Mouse (Mus musculus) CH12.LX (cell line): ENCODE measurements at regions not wholly inside any gene's neighbourhood (a gene's known extent, or its start where the extent isn't known, plus 50 kb on each side); places are given as distances from the start of the nearest gene placed in this dataset.

Source experiments
- DNase-seq: peaks from one replicate; pipeline ENCODE4 v3.0.0-alpha.2; 2013; ENCODE audit errors: extremely low read depth
- H3K27ac ChIP-seq: 2 replicates; pipeline ENCODE4 v1.5.1; 2012; ENCODE audit warnings: low read depth, mild to moderate bottlenecking, control low read depth, moderate library complexity; ENCODE audit not compliant: insufficient read depth
- H3K27me3 ChIP-seq: replicated peaks from 2 replicates; pipeline ENCODE3; 2012; ENCODE audit warnings: inconsistent platforms
- H3K36me3 ChIP-seq, 2 experiments: replicated peaks in 1 of 2; 2 replicates each; pipeline versions ENCODE3 to v1.6.1; 2012; ENCODE audit warnings: inconsistent platforms in 1 of 2, low read length in 1 of 2, mild to moderate bottlenecking in 1 of 2, mixed read lengths in 1 of 2, moderate library complexity in 1 of 2; ENCODE audit not compliant: control insufficient read depth in 1 of 2, insufficient read depth in 1 of 2
- H3K4me1 ChIP-seq, 2 experiments: 2 replicates each; pipeline ENCODE4 v1.6.1; 2012; ENCODE audit warnings: inconsistent platforms in 1 of 2, moderate library complexity in 1 of 2; ENCODE audit not compliant: insufficient read depth in 2 of 2, control insufficient read depth in 1 of 2
- H3K4me2 ChIP-seq: 2 replicates; pipeline ENCODE4 v1.6.1; 2012; ENCODE audit warnings: low read depth, mild to moderate bottlenecking, control low read depth; ENCODE audit not compliant: poor library complexity, insufficient read depth, severe bottlenecking
- H3K4me3 ChIP-seq, 3 experiments: fragments of 150-350 bp in 1 of 3; sonication (generic) in 1 of 3; replicated peaks in 1 of 3; 2 replicates each; pipeline versions ENCODE3 to v1.5.1; 2011 to 2012; ENCODE audit warnings: low read depth in 2 of 3, low read length in 2 of 3, mild to moderate bottlenecking in 2 of 3, moderate library complexity in 2 of 3, control low read depth in 1 of 3, improper control_type of control experiment in 1 of 3, inconsistent platforms in 1 of 3, mixed read lengths in 1 of 3; ENCODE audit not compliant: poor library complexity in 1 of 3
- H3K79me2 ChIP-seq: replicated peaks from 2 replicates; pipeline ENCODE4 v1.6.1; 2012; ENCODE audit warnings: mild to moderate bottlenecking, moderate library complexity; ENCODE audit not compliant: control insufficient read depth, poor library complexity, insufficient read depth, severe bottlenecking; ENCODE audit errors: extremely low read depth
- H3K9ac ChIP-seq: 2 replicates; pipeline ENCODE4 v1.6.1; 2012; ENCODE audit warnings: low read depth, mild to moderate bottlenecking, control low read depth, moderate library complexity; ENCODE audit not compliant: insufficient read depth
- H3K9me3 ChIP-seq: replicated peaks from 2 replicates; pipeline ENCODE3; 2012; ENCODE audit warnings: low read length, inconsistent platforms, mixed read lengths
- BHLHE40 ChIP-seq: IDR thresholded peaks from 2 replicates; pipeline ENCODE4 v1.6.1; 2011; ENCODE audit warnings: mild to moderate bottlenecking, low read depth, low read length, improper control_type of control experiment
- CTCF ChIP-seq, 2 experiments: IDR thresholded peaks in 1 of 2; conservative IDR thresholded peaks in 1 of 2; 2 replicates each; pipeline ENCODE4 v1.5.1; 2011 to 2012; ENCODE audit warnings: low read depth in 2 of 2, low read length in 2 of 2, improper control_type of control experiment in 1 of 2, inconsistent platforms in 1 of 2, mild to moderate bottlenecking in 1 of 2, moderate library complexity in 1 of 2
- E2F4 ChIP-seq: IDR thresholded peaks from 2 replicates; pipeline ENCODE4 v1.6.1; 2011; ENCODE audit warnings: low read depth, low read length, improper control_type of control experiment; ENCODE audit not compliant: insufficient replicate concordance
- ETS1 ChIP-seq: conservative IDR thresholded peaks from 2 replicates; pipeline ENCODE4 v1.6.1; 2012; ENCODE audit warnings: low read depth, mild to moderate bottlenecking, inconsistent platforms, low read length, improper control_type of control experiment, moderate library complexity
- GABPA ChIP-seq: IDR thresholded peaks from 2 replicates; pipeline ENCODE4 v1.6.1; 2012; ENCODE audit warnings: low read depth, low read length, improper control_type of control experiment, inconsistent platforms; ENCODE audit not compliant: insufficient replicate concordance
- JUN ChIP-seq: IDR thresholded peaks from 2 replicates; pipeline ENCODE4 v1.6.1; 2011; ENCODE audit warnings: low read depth, mild to moderate bottlenecking, low read length, improper control_type of control experiment, moderate library complexity; ENCODE audit not compliant: insufficient read depth
- JUND ChIP-seq: conservative IDR thresholded peaks from 2 replicates; pipeline ENCODE4 v1.6.1; 2011; ENCODE audit warnings: low read depth, low read length, improper control_type of control experiment
- MAFK ChIP-seq: IDR thresholded peaks from 2 replicates; pipeline ENCODE4 v1.6.1; 2011; ENCODE audit warnings: low read length, improper control_type of control experiment; ENCODE audit not compliant: insufficient replicate concordance
- MAZ ChIP-seq: IDR thresholded peaks from 2 replicates; pipeline ENCODE4 v1.6.1; 2012; ENCODE audit warnings: low read depth, mild to moderate bottlenecking, inconsistent platforms, low read length, improper control_type of control experiment, moderate library complexity
- MEF2A ChIP-seq: IDR thresholded peaks from 2 replicates; pipeline ENCODE4 v1.6.1; 2014; ENCODE audit warnings: low read depth, mild to moderate bottlenecking, inconsistent platforms, low read length, improper control_type of control experiment, borderline replicate concordance
- MXI1 ChIP-seq: IDR thresholded peaks from 2 replicates; pipeline ENCODE4 v1.6.1; 2011; ENCODE audit warnings: mild to moderate bottlenecking, low read depth, low read length, improper control_type of control experiment
- MYC ChIP-seq: IDR thresholded peaks from 2 replicates; pipeline ENCODE4 v1.6.1; 2011; ENCODE audit warnings: low read depth, mild to moderate bottlenecking, improper control_type of control experiment, low read length
- NRF1 ChIP-seq: IDR thresholded peaks from 2 replicates; pipeline ENCODE4 v1.6.1; 2014; ENCODE audit warnings: low read depth, mild to moderate bottlenecking, inconsistent platforms, low read length, improper control_type of control experiment, moderate library complexity
- PAX5 ChIP-seq: IDR thresholded peaks from 2 replicates; pipeline ENCODE4 v1.6.1; 2012; ENCODE audit warnings: low read length, inconsistent platforms, mixed read lengths
- POLR2A ChIP-seq: IDR thresholded peaks from 2 replicates; pipeline ENCODE4 v1.6.1; 2011; ENCODE audit warnings: low read depth, mild to moderate bottlenecking, improper control_type of control experiment, low read length
- POLR2AphosphoS2 ChIP-seq: IDR thresholded peaks from 2 replicates; pipeline ENCODE4 v1.6.1; 2011; ENCODE audit warnings: low read depth, low read length, improper control_type of control experiment
- RAD21 ChIP-seq: IDR thresholded peaks from 2 replicates; pipeline ENCODE4 v1.6.1; 2011; ENCODE audit warnings: low read depth, mild to moderate bottlenecking, low read length, improper control_type of control experiment, moderate library complexity
- RCOR1 ChIP-seq: conservative IDR thresholded peaks from 2 replicates; pipeline ENCODE4 v1.6.1; 2012; ENCODE audit warnings: low read depth, mild to moderate bottlenecking, inconsistent platforms, low read length, improper control_type of control experiment
- SMC3 ChIP-seq: IDR thresholded peaks from 2 replicates; pipeline ENCODE4 v1.6.1; 2011; ENCODE audit warnings: low read depth, low read length, improper control_type of control experiment
- TBP ChIP-seq: conservative IDR thresholded peaks from 2 replicates; pipeline ENCODE4 v1.6.1; 2011; ENCODE audit warnings: low read depth, low read length, improper control_type of control experiment
- TCF12 ChIP-seq: IDR thresholded peaks from 2 replicates; pipeline ENCODE4 v1.6.1; 2014; ENCODE audit warnings: low read depth, mild to moderate bottlenecking, inconsistent platforms, low read length, improper control_type of control experiment
- UBTF ChIP-seq: IDR thresholded peaks from 2 replicates; pipeline ENCODE4 v1.6.1; 2012; ENCODE audit warnings: low read depth, mild to moderate bottlenecking, inconsistent platforms, low read length, improper control_type of control experiment, moderate library complexity
- USF1 ChIP-seq: IDR thresholded peaks from 2 replicates; pipeline ENCODE4 v1.6.1; 2014; ENCODE audit warnings: low read depth, mild to moderate bottlenecking, inconsistent platforms, low read length, improper control_type of control experiment
- USF2 ChIP-seq: conservative IDR thresholded peaks from 2 replicates; pipeline ENCODE4 v1.6.1; 2011; ENCODE audit warnings: low read depth, low read length, improper control_type of control experiment
- ZKSCAN1 ChIP-seq: IDR thresholded peaks from 2 replicates; pipeline ENCODE4 v1.6.1; 2012; ENCODE audit warnings: low read depth, inconsistent platforms, low read length, improper control_type of control experiment, borderline replicate concordance
- ZMIZ1 ChIP-seq: IDR thresholded peaks from 2 replicates; pipeline ENCODE4 v1.6.1; 2012; ENCODE audit warnings: low read depth, mild to moderate bottlenecking, inconsistent platforms, low read length, improper control_type of control experiment
- ZNF384 ChIP-seq: IDR thresholded peaks from 2 replicates; pipeline ENCODE4 v1.6.1; 2012; ENCODE audit warnings: low read depth, low read length, improper control_type of control experiment, inconsistent platforms
- dilution Hi-C: fragments of 300-500 bp; cut with MboI; formaldehyde crosslinking; loops from 2 replicates; pipeline ENCODE4 v1.14.3; 2020; ENCODE audit warnings: low sequenced_read_pairs; ENCODE audit not compliant: extremely low pct_unique_long_range_greater_than_20kb, extremely low pct_ligation_motif_present
- in situ Hi-C: fragments of 300-500 bp; cut with MboI; formaldehyde crosslinking; loops from 3 replicates; pipeline ENCODE4 v1.14.3; 2019; ENCODE audit warnings: low sequenced_read_pairs, low pct_ligation_motif_present, low pct_unique_long_range_greater_than_20kb, mixed read lengths

- no peak overlapping the region for H3K4me2 ChIP-seq
- no peak for DNase-seq
- no peaks in the 10 kb centered on the region for H3K9me3 ChIP-seq
- no peaks in the 10 kb centered on the region for H3K27me3 ChIP-seq
- no peaks in the 10 kb centered on the region for H3K79me2 ChIP-seq
- TF ChIP-seq TBP (no peak), MYC (no peak), MEF2A (no peak), ZNF384 (no peak), MAFK (no peak), PAX5 (no peak), TCF12 (no peak), GABPA (no peak), E2F4 (no peak), POLR2A (no peak), CTCF (conservative IDR thresholded peaks at IDR 0.05 in 1 of 2, IDR thresholded peaks at IDR 0.05 in 1 of 2; ENCODE audit: low read depth in 2 of 2, low read length in 2 of 2) (no peak), JUND (no peak), RCOR1 (no peak), ZKSCAN1 (no peak), MXI1 (no peak), SMC3 (no peak), JUN (no peak), UBTF (no peak), USF2 (no peak)
- H3K4me1 ChIP-seq = no peaks in the 10 kb centered on the region
- no peak overlapping the region for H3K27ac ChIP-seq
- dilution Hi-C loops (no loop called here), in situ Hi-C loops (no loop called here)
- H3K36me3 ChIP-seq = no peaks in the 10 kb centered on the region
- H3K4me3 ChIP-seq = no peak overlapping the region
- H3K9ac ChIP-seq = no peak overlapping the region
Measured at GRCm38 (mm10) chr2:50908762-50909161, 240.1 kb downstream of the Rnd3 start.

- Histone ChIP-seq H3K27me3 (no peaks in the 10 kb centered on the region), H3K4me1 (no peaks in the 10 kb centered on the region), H3K9me3 (no peaks in the 10 kb centered on the region), H3K27ac (no peak overlapping the region), H3K4me3 (no peak overlapping the region), H3K9ac (no peak overlapping the region), H3K4me2 (no peak overlapping the region), H3K79me2 (no peaks in the 10 kb centered on the region), H3K36me3 (no peaks in the 10 kb centered on the region)
- in situ Hi-C loops (no loop called here), dilution Hi-C loops (no loop called here)
- no peak for DNase-seq
- TF ChIP-seq NRF1 (no peak), TCF12 (no peak), USF1 (no peak), ZKSCAN1 (no peak), MEF2A (no peak), ETS1 (no peak), RAD21 (no peak), ZMIZ1 (no peak), RCOR1 (no peak), BHLHE40 (no peak), JUND (no peak), TBP (no peak), POLR2AphosphoS2 (no peak), MAZ (no peak)
Measured at GRCm38 (mm10) chr2:50902701-50903100, 246.2 kb downstream of the Rnd3 start.
